8 mouse cellular contexts compared by ENCODE assay signal in the genomic region with DNA sequence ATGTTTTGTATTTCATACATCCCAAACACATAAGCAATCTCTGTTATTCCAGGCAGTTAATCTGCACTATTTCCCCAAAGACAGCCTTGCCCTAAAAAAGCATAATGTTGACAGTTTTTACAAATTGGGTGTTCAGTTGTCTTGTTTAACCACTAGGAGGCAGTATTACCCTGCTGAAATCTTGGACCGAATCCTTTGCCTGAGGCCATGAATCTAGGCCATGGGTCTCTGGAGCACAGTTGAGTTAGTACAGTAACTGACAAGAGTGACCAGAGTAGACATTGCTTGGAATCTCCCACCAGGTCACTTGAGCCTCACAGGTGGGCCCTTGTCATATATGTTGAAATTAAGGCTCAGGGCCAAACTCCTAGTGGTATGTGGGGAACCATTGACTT. TPM values are rescaled to one million over a fixed set of nuclear protein-coding genes. Genes with fewer than 3 reads are reported as not detected.
DNase-seq lines count a peak whose midpoint lies in the region; ATAC-seq and TF ChIP-seq lines count a peak whose summit lies in the region.

No protein-coding gene starts in this region.

- no peak overlapping the region for H3K4me2 ChIP-seq in forebrain, embryonic 14.5 days (ENCODE audit: low read length)
- H3K4me2 ChIP-seq in forebrain, embryonic 13.5 days: no peak overlapping the region
- H3K4me2 ChIP-seq in lung, embryonic 16.5 days (ENCODE audit: low read depth, low read length): no peak overlapping the region

- no peak for TF ChIP-seq POLR2A in small intestine, adult 2 months (IDR thresholded peaks at IDR 0.05; ENCODE audit: low read depth, low read length)

- ATAC-seq in forebrain, embryonic 14.5 days: no peak
- no peak for ATAC-seq in forebrain, embryonic 13.5 days
- ATAC-seq in lung, embryonic 16.5 days (ENCODE audit: low read depth): 0 out of 2 replicates have a peak, but pooled peaks have one; percentile 13

- H3K9ac ChIP-seq in forebrain, embryonic 14.5 days (ENCODE audit: low read length): no peak overlapping the region
- H3K9ac ChIP-seq in forebrain, embryonic 13.5 days: no peak overlapping the region
- H3K9ac ChIP-seq in lung, embryonic 16.5 days (ENCODE audit: low read length): no peak overlapping the region

- H3K4me3 ChIP-seq in forebrain, embryonic 14.5 days (ENCODE audit: low read depth, low read length): no peak overlapping the region
- H3K4me3 ChIP-seq in forebrain, embryonic 13.5 days: no peak overlapping the region
- no peak overlapping the region for H3K4me3 ChIP-seq in lung, embryonic 16.5 days (ENCODE audit: low read length)
- no peak overlapping the region for H3K4me3 ChIP-seq in small intestine, adult 2 months (ENCODE audit: low read depth, low read length)

- H3K4me1 ChIP-seq in forebrain, embryonic 14.5 days (ENCODE audit: control insufficient read depth, insufficient read depth, low read length): no peaks in the 10 kb centered on the region
- H3K4me1 ChIP-seq in forebrain, embryonic 13.5 days: peaks cover 11% of the 10 kb centered on the region; the same call in 1 of the 2 replicates
- H3K4me1 ChIP-seq in lung, embryonic 16.5 days (replicated peaks; ENCODE audit: control insufficient read depth, insufficient read depth, low read length): peaks cover 6% of the 10 kb centered on the region; the same call in 1 of the 2 replicates
- peaks cover 11% of the 10 kb centered on the region for H3K4me1 ChIP-seq in small intestine, adult 2 months (ENCODE audit: control insufficient read depth, insufficient read depth, insufficient read length, low read length)

- peak; percentile 66 for DNase-seq in forebrain, embryonic 14.5 days (ENCODE audit: low spot score)
- no peak for DNase-seq in lung, postnatal 14 days
- peak; percentile 62 for DNase-seq in embryo, embryonic 11 days
- DNase-seq in left cerebral cortex, adult 18-20 months (ENCODE audit: low spot score in 2 of 2): no peak
- DNase-seq in gastrocnemius, postnatal 25 days: no peak

- H3K36me3 ChIP-seq in forebrain, embryonic 14.5 days (ENCODE audit: control insufficient read depth, insufficient read depth, low read length): peaks cover 75% of the 10 kb centered on the region
- H3K36me3 ChIP-seq in forebrain, embryonic 13.5 days (ENCODE audit: poor library complexity, severe bottlenecking): peaks cover 77% of the 10 kb centered on the region
- H3K36me3 ChIP-seq in lung, embryonic 16.5 days (ENCODE audit: control insufficient read depth, insufficient read depth, low read length): peaks cover 56% of the 10 kb centered on the region
- peaks cover 33% of the 10 kb centered on the region for H3K36me3 ChIP-seq in small intestine, adult 2 months (ENCODE audit: control insufficient read depth, insufficient read depth, low read length)

- no peaks in the 10 kb centered on the region for H3K9me3 ChIP-seq in forebrain, embryonic 14.5 days (replicated peaks; ENCODE audit: control insufficient read depth, low read length)
- no peaks in the 10 kb centered on the region for H3K9me3 ChIP-seq in forebrain, embryonic 13.5 days (replicated peaks)
- H3K9me3 ChIP-seq in lung, embryonic 16.5 days (ENCODE audit: control insufficient read depth, low read length): no peaks in the 10 kb centered on the region

- no peaks in the 10 kb centered on the region for H3K27me3 ChIP-seq in forebrain, embryonic 14.5 days (replicated peaks; ENCODE audit: control insufficient read depth, insufficient read depth, low read length)
- no peaks in the 10 kb centered on the region for H3K27me3 ChIP-seq in forebrain, embryonic 13.5 days
- no peaks in the 10 kb centered on the region for H3K27me3 ChIP-seq in lung, embryonic 16.5 days (ENCODE audit: control insufficient read depth, insufficient read depth, low read depth, low read length)
- H3K27me3 ChIP-seq in small intestine, adult 2 months (ENCODE audit: control insufficient read depth, insufficient read depth, low read length): no peaks in the 10 kb centered on the region

- WGBS in forebrain, embryonic 14.5 days: 79% methylated on average over 1 of the region's 1 CpGs
- 85% methylated on average over 1 of the region's 1 CpGs for WGBS in forebrain, embryonic 13.5 days
- WGBS in lung, embryonic 16.5 days: 60% methylated on average over 1 of the region's 1 CpGs
- 27% methylated on average over 1 of the region's 1 CpGs for WGBS in small intestine, adult 2 months

- no peak overlapping the region for H3K27ac ChIP-seq in forebrain, embryonic 14.5 days (ENCODE audit: low read depth, low read length)
- H3K27ac ChIP-seq in forebrain, embryonic 13.5 days: no peak overlapping the region
- peak overlapping the region; percentile 57 for H3K27ac ChIP-seq in lung, embryonic 16.5 days (ENCODE audit: low read length)
- H3K27ac ChIP-seq in small intestine, adult 2 months (ENCODE audit: insufficient read depth, low read depth, low read length): peak overlapping the region; percentile 3; the same call in 1 of the 2 replicates

- peak; percentile 59; the same call in 1 of the 2 replicates for TF ChIP-seq CTCF in small intestine, adult 2 months (IDR thresholded peaks at IDR 0.05; ENCODE audit: extremely low read depth, insufficient read length, insufficient replicate concordance, low read depth, low read length)

RNA-seq across cellular contexts. Expression of a gene that starts 12.5 kb away (rescaled TPM):
- 712 and 729 TPM in 2 replicates for polyA plus RNA-seq in forebrain, embryonic 14.5 days (2014; fragmentation: Nextera tagmentation; extraction: Ambion mirVana)
- polyA plus RNA-seq in forebrain, embryonic 13.5 days (2015; fragmentation: Nextera tagmentation; extraction: Ambion mirVana): 751 and 753 TPM in 2 replicates
- polyA plus RNA-seq in lung, embryonic 16.5 days (2015; fragmentation: Nextera tagmentation; extraction: Ambion mirVana): 563 and 593 TPM in 2 replicates
- polyA plus RNA-seq in small intestine, adult 2 months (2012; rRNA removed): 35.9 and 69.4 TPM in 2 replicates
- 100 to 1,000 TPM; 124 to 130 TPM for total RNA-seq in left cerebral cortex, adult 18-20 months (2021)
- total RNA-seq in gastrocnemius, postnatal 25 days (2021): 10 to 100 TPM; 36.4 to 48.2 TPM

RNA-seq across cellular contexts. Expression of a gene that starts 37.1 kb away (rescaled TPM):
- polyA plus RNA-seq in forebrain, embryonic 14.5 days (2014; fragmentation: Nextera tagmentation; extraction: Ambion mirVana): 81.7 and 94.8 TPM in 2 replicates
- polyA plus RNA-seq in forebrain, embryonic 13.5 days (2015; fragmentation: Nextera tagmentation; extraction: Ambion mirVana): 128 and 136 TPM in 2 replicates
- polyA plus RNA-seq in lung, embryonic 16.5 days (2015; fragmentation: Nextera tagmentation; extraction: Ambion mirVana): 103 and 113 TPM in 2 replicates
- polyA plus RNA-seq in small intestine, adult 2 months (2012; rRNA removed): 35.5 and 105 TPM in 2 replicates
- total RNA-seq in left cerebral cortex, adult 18-20 months (2021): 10 to 100 TPM; 43.2 to 45.8 TPM
- total RNA-seq in gastrocnemius, postnatal 25 days (2021): 10 to 100 TPM; 25.2 to 26.4 TPM

RNA-seq across cellular contexts. Expression of a gene that starts 45.9 kb away (rescaled TPM):
- polyA plus RNA-seq in forebrain, embryonic 14.5 days (2014; fragmentation: Nextera tagmentation; extraction: Ambion mirVana): 41.0 and 43.3 TPM in 2 replicates
- 29.3 and 38.6 TPM in 2 replicates for polyA plus RNA-seq in forebrain, embryonic 13.5 days (2015; fragmentation: Nextera tagmentation; extraction: Ambion mirVana)
- 41.3 and 43.7 TPM in 2 replicates for polyA plus RNA-seq in lung, embryonic 16.5 days (2015; fragmentation: Nextera tagmentation; extraction: Ambion mirVana)
- polyA plus RNA-seq in small intestine, adult 2 months (2012; rRNA removed): 85.1 and 293 TPM in 2 replicates
- 10 to 100 TPM; 35.1 to 57.4 TPM for total RNA-seq in left cerebral cortex, adult 18-20 months (2021)
- total RNA-seq in gastrocnemius, postnatal 25 days (2021): 10 to 100 TPM; 30.4 to 42.0 TPM

Comparison
In these comparisons a context has a peak if more than half of its experiments do, and no peak if none do; other contexts are left out.
1. DNase-seq: peak in forebrain, embryonic 14.5 days (single experiment) and embryo, embryonic 11 days (single experiment); none in lung, postnatal 14 days (single experiment), left cerebral cortex, adult 18-20 months (0 of 2) and gastrocnemius, postnatal 25 days (single experiment).
2. H3K27ac ChIP-seq: peak in lung, embryonic 16.5 days (single experiment) and small intestine, adult 2 months (single experiment); none in forebrain, embryonic 14.5 days (single experiment) and forebrain, embryonic 13.5 days (single experiment).